Mouse (Mus musculus): Measurements from ENCODE around the gene Parp9.

GRCm38 (mm10) chr16:35888910-35889309, 49.4 kb upstream of the Parp9 start:
- TF ChIP-seq CTCF (IDR thresholded peaks at IDR 0.05; ENCODE audit: borderline replicate concordance, control insufficient read depth, extremely low read depth, insufficient read depth, low read length, poor library complexity) (no peak), POLR2A (IDR thresholded peaks at IDR 0.05; ENCODE audit: control insufficient read depth, extremely low read depth, insufficient read depth, low read length, poor library complexity) (no peak)
